Mouse (Mus musculus) frontal cortex, postnatal 25 days (tissue): ENCODE measurements at regions not wholly inside any gene's neighbourhood (a gene's known extent, or its start where the extent isn't known, plus 50 kb on each side); places are given as distances from the start of the nearest gene placed in this dataset.
"Not testable (repeated sequence)": the region's sequence is repeated elsewhere in the genome, so short reads cannot be mapped to it uniquely, and the experiment has no call there.

Experiments
- DNase-seq, 2 experiments: peaks; one replicate each; pipeline ENCODE4 v3.0.0; 2022; ENCODE audit warnings: low spot score in 2 of 2

DNA sequence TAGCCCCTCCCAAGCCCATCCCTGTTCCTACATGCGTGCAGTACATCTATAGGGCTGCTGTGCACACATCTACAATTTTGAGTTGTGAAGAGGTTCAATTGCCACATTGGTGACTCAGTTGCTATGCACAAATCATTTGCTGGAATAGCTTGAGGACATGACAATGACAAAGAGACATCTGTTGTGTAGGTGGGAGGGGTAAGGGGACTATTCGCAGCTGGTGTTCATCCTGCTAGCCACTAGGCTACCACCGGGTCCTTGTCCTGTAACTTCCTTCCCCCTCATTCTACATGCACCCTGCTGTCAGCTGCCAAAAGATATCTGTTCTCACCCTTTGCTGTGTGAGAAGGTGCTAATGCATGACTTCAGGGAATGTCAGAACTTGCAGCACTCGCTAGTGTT, 1117.7 kb upstream of the Arrdc3 start:
- DNase-seq = no peak

DNA sequence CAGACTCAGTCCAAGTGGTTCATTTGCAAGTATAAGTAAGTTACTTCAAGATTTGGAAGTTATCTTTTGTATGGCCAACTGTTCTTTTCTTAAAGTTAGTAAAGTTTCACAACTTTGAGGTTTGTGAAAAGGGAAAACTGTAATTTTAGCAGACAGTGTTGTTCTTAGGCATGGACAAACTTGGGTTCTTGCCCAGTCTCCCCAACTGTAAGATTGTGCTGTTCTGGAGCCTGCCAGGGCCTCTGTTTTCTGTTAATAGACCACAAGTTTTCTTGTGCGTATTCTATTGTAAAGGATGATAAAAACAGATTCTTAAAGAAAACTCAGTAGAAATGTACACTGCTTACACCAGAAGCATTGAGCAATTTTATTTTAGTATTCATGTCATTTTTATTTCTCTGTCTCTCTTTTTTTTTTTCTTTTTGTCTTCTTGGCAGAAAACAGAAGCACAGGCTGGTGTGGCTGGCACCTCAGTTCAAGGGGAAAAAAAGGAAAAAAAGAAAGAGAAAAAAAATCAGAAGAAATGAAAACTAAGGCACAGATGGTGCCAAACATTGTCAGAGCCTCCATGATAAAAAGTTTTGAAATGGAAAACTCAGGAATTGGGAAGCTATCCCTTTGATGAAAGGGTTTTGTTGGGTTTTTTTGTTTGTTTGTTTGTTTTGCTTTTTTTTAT, 1098.1 kb upstream of the Arrdc3 start:
- peak in 1 of 2 experiments; percentile 15 for DNase-seq

DNA sequence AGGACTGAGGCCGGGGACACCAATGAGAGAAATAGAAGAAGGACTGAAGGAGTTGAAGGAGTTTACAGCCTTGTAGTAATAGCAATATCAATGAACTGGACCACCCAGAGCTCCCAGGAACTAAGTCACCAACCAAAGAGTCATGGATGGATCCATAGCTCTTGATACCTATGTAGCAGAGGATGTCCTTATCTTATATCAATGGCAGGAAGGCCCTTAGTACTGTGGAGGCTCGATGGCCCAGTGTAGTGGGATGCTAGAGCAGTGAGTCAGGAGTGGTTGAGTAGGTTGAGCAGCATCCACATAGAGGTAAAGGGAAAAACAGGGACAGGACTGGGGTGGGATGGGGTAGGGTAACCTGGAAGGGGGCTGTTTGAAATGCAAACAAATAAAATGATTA, 1081.6 kb upstream of the Arrdc3 start:
- no peak for DNase-seq

DNA sequence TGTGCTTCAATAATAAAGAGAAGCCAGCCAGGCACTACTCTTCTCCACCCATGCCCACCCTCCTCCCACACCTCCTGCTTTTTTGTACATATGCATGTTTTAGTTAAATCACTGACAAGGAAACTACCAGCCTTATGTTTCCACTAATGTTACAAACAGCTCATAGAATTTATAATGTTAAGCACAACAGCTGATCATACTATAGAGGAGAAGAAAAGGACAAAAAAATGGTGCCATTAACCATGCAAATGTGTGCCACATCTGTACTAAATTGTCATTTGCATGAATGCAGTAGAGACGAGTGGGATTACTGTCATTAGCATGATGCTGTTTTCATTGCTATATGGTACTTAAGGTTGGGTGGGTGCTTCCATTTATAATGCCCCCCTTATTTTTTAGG, 1047.6 kb upstream of the Arrdc3 start:
- DNase-seq = no peak

DNA sequence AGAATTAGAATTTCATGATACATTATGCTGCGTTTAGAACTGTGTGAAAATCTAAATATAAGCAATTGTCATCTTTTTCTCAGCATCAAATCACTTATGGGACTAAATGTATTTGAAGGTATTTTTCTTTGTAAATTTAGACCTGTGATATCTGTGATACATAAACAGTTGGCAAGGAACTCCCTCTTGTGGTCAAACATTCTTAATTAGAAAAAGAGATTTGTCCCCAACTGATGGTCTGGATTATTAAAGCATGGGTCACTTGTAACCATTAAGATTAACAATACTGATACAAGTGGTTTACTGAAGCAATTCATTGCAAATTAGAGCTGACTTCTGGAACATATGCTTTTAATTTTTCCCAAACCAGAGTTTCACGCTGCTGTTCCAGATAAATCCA, 1038.4 kb upstream of the Arrdc3 start:
- no peak for DNase-seq

DNA sequence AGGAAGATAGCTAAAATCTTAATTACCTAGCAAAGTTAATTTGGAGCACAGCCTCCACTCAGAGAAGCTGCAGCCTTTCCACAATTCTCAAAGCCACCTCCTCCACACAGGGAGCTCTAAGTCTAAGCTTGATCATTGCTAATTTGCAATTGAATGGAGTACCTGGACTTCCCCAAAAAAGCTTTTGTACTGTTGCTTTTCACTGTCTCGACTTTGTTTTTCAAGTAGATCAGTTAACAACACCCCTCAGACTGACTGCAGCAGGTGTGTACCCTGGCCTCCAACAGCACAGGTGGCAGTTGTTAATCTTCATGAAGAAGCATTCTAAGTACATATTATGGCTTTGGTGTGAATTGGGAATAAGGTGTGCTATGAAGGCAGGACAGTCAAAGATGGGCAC, 1015.7 kb upstream of the Arrdc3 start:
- DNase-seq = not testable (repeated sequence)

DNA sequence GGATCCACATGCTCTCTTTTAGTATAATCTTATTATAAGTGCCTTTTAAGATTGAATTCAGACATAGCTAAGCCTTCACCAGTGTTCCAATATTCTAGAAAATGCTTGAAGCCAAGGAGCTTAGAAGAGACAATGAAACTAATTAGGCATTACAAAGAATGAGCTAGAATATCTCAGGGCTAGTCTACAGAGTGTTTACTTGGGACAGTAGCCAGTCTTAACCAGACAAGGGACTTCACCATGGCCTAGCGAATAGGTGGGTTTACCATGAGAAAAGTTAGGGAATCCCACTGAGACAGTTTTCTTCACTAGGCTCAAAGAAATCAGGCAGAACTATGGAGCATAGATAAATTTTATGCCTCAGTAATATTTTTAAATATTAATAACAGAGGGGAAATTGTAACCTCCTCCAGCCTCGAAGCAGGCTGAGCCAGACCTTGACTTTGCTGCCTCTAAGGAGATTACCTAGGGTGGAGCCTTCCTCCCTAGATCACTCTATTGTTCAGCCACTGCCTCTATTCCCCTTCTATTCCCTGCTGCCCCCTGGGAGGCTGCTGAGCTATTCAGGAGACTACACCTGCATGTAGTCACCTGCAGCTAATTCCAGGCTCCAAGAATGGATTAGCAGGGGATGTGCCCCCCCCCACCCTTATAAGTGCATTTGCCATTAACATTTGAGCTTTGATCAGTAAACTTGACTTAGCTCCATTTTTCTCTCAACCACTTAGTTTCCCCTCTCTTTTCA, 1014.5 kb upstream of the Arrdc3 start:
- no peak for DNase-seq

DNA sequence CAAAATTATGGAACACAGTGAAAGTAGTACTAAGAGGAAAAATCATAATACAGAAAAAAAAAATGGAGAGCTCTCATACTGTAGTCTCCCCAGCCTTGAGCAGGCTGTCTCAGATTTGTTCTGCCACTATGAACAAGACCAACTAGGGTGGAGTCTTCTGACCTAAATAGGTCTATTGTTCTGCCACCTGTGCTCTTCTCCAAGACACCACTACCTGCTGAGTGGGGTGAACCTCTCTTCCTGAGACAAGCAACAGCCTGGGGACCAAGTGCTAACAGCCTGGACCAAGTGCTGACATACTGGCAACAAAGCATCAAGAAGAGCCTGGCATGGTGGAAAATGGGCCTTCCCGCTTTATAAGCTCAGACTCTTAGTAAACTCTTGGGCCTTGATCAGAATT, 1003.0 kb upstream of the Arrdc3 start:
- no peak for DNase-seq

DNA sequence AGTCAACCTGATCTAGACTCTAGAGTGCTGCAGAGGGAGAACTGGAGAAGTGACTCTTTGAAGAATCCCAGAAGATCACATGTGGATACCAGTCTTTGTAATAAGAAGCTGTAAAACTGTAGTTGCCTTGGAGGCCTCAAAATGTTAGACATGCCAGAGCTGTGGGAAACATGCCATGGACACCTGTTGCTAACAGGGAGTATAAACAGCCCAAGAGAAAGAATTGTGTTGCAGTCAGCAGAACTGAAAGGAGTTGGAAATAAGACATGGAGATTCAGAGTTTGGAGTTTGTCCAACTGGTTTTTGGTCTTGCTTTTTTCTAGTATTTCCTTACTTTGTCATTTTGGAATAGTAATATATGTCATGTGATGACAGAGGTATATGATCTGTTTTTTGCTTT, 997.2 kb upstream of the Arrdc3 start:
- DNase-seq = no peak

DNA sequence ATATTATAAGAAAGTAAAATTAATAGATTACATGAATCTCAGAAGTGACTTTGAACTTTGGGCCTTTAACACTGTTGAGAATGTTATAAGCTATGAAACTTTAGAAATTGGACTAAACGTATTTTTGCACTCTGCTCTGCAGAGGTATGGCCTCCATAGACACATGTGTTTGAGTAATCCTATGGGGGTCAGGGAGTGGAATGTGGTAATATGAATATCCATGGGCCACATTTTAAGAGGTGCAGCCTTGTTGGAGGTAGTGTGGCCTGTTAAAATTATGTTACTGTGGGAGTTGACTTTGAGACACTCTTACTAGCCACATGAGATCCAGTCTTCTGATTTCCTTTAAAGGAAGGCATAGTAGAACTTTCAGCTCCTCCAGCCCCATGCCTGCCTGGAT, 996.8 kb upstream of the Arrdc3 start:
- DNase-seq = no peak
